Mouse (Mus musculus): ENCODE results near the gene Kcnip1. TPM values are rescaled to one million over a fixed set of nuclear protein-coding genes. Genes with fewer than 3 reads are reported as not detected.

The Kcnip1 gene
- polyA plus RNA-seq, 1 experiment from 2014 or later, result 9.0 TPM

DNA sequence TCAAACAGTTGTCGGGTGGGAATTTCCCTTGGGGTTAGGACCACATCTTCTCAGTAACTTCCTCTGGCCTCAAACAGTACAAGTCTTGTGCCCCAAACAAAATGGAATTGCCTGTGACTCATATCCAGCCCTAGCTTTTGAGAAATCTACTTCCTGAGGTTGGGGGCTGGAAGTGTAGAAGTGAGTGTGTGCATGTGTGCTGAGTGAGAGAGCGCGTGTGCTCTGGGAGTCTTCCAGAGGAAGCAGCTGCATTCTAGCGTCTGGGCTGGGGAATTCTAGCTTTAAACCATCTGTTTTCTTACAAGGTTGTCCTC lies 17.9 kb upstream of the Kcnip1 start:
- Histone ChIP-seq H3K9me3 (ENCODE audit: control insufficient read depth, low read length) (no peaks in the 10 kb centered on the region), H3K27ac (ENCODE audit: low read depth, low read length) (no peak overlapping the region), H3K4me2 (no peak overlapping the region), H3K9ac (ENCODE audit: low read length) (no peak overlapping the region), H3K36me3 (ENCODE audit: control insufficient read depth, insufficient read depth, low read length) (no peaks in the 10 kb centered on the region), H3K4me3 (ENCODE audit: low read depth, low read length) (no peak overlapping the region), H3K27me3 (ENCODE audit: control insufficient read depth, insufficient read depth, low read length) (no peaks in the 10 kb centered on the region), H3K4me1 (ENCODE audit: control insufficient read depth, insufficient read depth, low read length) (no peaks in the 10 kb centered on the region)
- DNase-seq (ENCODE audit: low spot score, missing footprints), result no peak
- no peak for ATAC-seq (ENCODE audit: low FRiP score)
- 81% methylated on average over 4 of the region's 4 CpGs for WGBS

DNA sequence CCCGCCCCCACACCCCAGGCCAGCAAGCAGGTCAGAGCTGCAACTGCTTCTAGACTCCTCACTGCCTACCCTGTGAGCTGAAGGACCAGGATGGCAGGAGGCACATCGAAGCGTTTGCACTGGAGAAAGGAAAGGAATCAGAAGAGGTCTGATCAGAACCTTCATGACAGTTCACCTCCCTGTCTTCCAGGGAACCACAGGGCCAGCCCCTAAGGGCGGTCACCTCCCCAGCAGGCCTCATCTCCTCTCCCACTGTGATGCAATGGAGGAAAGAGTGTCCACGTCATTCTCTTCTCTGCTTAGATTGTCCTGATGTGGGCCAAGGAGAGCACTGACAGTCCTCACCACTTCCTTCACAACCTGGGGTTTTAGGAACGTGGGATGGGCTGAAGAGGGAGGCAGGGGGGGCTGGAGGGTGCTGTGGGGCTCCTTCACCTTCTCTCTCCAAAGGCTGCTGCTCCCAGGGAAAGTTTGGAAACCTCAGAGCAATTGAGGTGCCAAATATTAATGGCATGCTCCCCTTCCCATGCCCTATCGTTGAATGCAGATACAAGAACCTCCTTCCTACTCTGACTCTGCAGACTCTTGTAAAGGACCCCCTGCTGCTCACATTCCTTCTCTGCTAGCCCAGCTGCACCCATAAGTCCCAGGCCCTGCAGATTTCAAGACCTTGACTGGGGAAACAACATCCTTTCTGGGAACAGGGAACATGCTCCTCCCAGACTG lies 17.3 kb upstream of the Kcnip1 start:
- no peaks in the 10 kb centered on the region for H3K36me3 ChIP-seq (ENCODE audit: control insufficient read depth, insufficient read depth, low read length)
- H3K9me3 ChIP-seq (ENCODE audit: control insufficient read depth, low read length), result no peaks in the 10 kb centered on the region
- no peak overlapping the region for H3K9ac ChIP-seq (ENCODE audit: low read length)
- DNase-seq (ENCODE audit: low spot score, missing footprints), result no peak
- ATAC-seq (ENCODE audit: low FRiP score), result no peak
- H3K4me2 ChIP-seq, result no peak overlapping the region
- 80% methylated on average over 7 of the region's 7 CpGs for WGBS
- no peaks in the 10 kb centered on the region for H3K27me3 ChIP-seq (ENCODE audit: control insufficient read depth, insufficient read depth, low read length)
- no peaks in the 10 kb centered on the region for H3K4me1 ChIP-seq (ENCODE audit: control insufficient read depth, insufficient read depth, low read length)
- no peak overlapping the region for H3K27ac ChIP-seq (ENCODE audit: low read depth, low read length)
- H3K4me3 ChIP-seq (ENCODE audit: low read depth, low read length), result no peak overlapping the region

DNA sequence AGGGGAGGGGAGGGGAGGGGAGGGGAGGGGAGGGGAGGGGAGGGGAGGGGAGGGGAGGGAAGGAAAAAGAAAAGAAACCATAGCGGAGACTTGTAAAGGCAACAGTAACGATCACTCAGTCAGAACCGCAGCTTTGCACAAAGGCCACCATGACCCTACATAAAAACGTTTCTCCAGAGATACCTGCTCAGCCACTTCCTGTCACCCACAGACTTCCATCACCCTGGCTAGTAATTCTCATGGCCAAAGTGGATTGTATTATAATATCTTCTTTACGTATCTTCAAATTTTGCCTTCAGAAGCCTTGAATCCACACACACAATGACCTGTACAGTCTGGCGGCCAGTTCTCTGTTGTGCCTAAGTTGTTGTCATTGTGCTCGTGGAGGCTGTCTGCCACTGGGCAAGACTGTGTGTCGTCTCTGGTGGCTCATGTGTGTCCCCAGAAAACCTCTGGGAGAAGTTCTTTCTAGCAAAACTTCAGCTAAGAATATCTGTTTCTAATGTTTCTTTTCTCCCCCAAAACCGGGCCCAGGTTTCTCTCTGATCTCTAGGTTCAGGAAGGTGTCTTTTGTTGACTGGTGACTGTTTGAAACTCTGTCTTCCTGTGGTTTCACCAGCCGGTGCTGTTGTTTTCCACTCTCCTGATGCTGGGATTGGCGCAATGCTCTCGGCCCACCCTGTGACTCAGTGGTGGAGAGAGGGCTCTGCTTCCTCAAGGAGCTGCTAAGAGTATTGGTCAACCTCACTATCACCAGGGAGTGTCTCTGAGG lies 16.6 kb upstream of the Kcnip1 start:
- H3K4me3 ChIP-seq (ENCODE audit: low read depth, low read length), result no peak overlapping the region
- ATAC-seq (ENCODE audit: low FRiP score) (0 out of 2 replicates have a peak, but pooled peaks have one; percentile 7), DNase-seq (ENCODE audit: low spot score, missing footprints) (no peak)
- H3K9ac ChIP-seq (ENCODE audit: low read length), result no peak overlapping the region
- no peaks in the 10 kb centered on the region for H3K4me1 ChIP-seq (ENCODE audit: control insufficient read depth, insufficient read depth, low read length)
- no peaks in the 10 kb centered on the region for H3K36me3 ChIP-seq (ENCODE audit: control insufficient read depth, insufficient read depth, low read length)
- H3K27ac ChIP-seq (ENCODE audit: low read depth, low read length), result no peak overlapping the region
- no peak overlapping the region for H3K4me2 ChIP-seq
- H3K27me3 ChIP-seq (ENCODE audit: control insufficient read depth, insufficient read depth, low read length), result no peaks in the 10 kb centered on the region
- H3K9me3 ChIP-seq (ENCODE audit: control insufficient read depth, low read length), result no peaks in the 10 kb centered on the region
- WGBS, result 84% methylated on average over 12 of the region's 12 CpGs

DNA sequence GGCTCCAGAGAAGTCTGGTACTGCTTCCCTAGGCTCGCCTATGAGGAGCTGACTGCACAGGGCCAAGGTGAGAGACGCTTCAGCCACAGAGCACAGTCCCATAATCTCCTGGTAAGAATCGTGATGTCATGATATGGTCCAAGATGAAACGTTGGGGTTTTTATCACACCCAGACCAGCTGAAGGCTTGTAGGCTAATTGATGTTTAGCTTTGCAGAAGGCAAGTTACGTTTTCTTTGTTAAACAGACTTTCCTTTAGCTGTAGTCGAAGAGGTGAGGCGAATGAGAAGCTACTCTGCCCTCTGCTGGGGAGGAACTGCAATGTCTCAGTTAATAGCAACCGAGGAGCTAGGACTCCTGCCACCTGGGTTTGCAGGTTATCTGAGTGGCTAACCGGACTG lies 15.8 kb upstream of the Kcnip1 start:
- Histone ChIP-seq H3K4me1 (ENCODE audit: control insufficient read depth, insufficient read depth, low read length) (no peaks in the 10 kb centered on the region), H3K36me3 (ENCODE audit: control insufficient read depth, insufficient read depth, low read length) (no peaks in the 10 kb centered on the region), H3K27ac (ENCODE audit: low read depth, low read length) (no peak overlapping the region), H3K4me3 (ENCODE audit: low read depth, low read length) (no peak overlapping the region), H3K9me3 (ENCODE audit: control insufficient read depth, low read length) (no peaks in the 10 kb centered on the region), H3K4me2 (no peak overlapping the region), H3K9ac (ENCODE audit: low read length) (no peak overlapping the region), H3K27me3 (ENCODE audit: control insufficient read depth, insufficient read depth, low read length) (no peaks in the 10 kb centered on the region)
- 59% methylated on average over 9 of the region's 9 CpGs for whole genome bisulfite sequencing
- DNase-seq (ENCODE audit: low spot score, missing footprints), result peak; percentile 90
- no peak for ATAC-seq (ENCODE audit: low FRiP score)

DNA sequence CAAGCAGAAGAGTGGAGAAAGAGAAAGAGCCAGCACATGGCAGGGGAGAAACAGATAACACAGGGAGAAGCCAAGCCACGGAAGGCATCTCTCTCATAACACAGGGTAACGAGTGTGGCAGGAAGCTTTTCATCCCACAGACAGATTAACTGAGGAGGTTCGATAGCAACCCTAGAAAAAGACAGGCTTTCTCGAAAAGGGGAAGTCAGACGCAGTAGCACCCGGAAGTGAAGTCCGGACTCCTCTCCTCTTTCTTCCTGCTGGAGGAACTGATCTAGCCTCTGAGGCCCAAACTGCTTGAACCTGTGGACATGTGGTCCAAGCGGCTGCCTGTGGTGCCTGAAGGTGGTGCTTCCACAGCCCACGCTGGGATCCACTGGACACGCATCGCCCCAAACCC lies 15.3 kb upstream of the Kcnip1 start:
- Histone ChIP-seq H3K27me3 (ENCODE audit: control insufficient read depth, insufficient read depth, low read length) (no peaks in the 10 kb centered on the region), H3K9me3 (ENCODE audit: control insufficient read depth, low read length) (no peaks in the 10 kb centered on the region), H3K4me3 (ENCODE audit: low read depth, low read length) (no peak overlapping the region), H3K4me2 (no peak overlapping the region), H3K27ac (ENCODE audit: low read depth, low read length) (no peak overlapping the region), H3K4me1 (ENCODE audit: control insufficient read depth, insufficient read depth, low read length) (no peaks in the 10 kb centered on the region), H3K9ac (ENCODE audit: low read length) (no peak overlapping the region), H3K36me3 (ENCODE audit: control insufficient read depth, insufficient read depth, low read length) (no peaks in the 10 kb centered on the region)
- DNase-seq (ENCODE audit: low spot score, missing footprints) (no peak), ATAC-seq (ENCODE audit: low FRiP score) (no peak)
- 85% methylated on average over 11 of the region's 11 CpGs for WGBS

DNA sequence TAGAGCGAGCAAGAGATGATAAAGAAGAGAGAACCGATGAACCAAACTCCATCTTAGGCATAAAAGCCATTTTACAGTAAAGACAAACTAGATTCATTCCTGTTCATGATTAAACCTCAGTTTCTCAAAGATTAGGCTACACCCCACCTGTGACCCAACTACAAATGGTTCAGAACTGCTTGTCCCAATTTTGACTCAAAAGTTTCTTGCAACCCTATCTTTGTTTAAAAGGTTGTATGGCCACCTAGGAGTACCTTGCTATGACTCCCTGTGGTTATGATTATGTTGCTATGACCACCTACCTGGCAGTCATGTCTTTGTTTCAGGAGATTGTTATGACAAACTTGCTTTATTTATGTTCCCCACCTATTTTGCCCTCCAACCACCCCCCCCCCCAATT lies 14.7 kb upstream of the Kcnip1 start:
- H3K9me3 ChIP-seq (ENCODE audit: control insufficient read depth, low read length), result no peaks in the 10 kb centered on the region

DNA sequence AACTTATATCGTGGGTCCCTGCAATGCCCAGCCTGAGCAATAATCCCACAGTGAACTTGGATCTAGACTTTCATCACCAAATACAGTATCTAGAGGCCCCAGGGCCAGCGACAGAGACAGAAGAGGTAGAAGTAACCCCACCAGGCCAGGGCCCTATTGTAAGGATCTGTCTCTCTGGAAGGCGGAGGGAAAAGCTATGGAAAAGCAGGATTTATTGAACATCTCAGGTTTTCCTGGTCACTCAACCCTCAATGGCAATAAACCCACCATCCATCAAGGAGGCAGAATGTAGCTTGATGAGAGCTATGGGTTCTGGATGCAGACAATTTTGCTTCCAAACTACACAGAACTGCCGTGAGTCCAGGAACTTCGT lies 9.6 kb upstream of the Kcnip1 start:
- no peak overlapping the region for H3K4me3 ChIP-seq (ENCODE audit: low read depth, low read length)
- no peak overlapping the region for H3K4me2 ChIP-seq
- ATAC-seq (ENCODE audit: low FRiP score) (no peak), DNase-seq (ENCODE audit: low spot score, missing footprints) (no peak)
- no peaks in the 10 kb centered on the region for H3K9me3 ChIP-seq (ENCODE audit: control insufficient read depth, low read length)
- no peaks in the 10 kb centered on the region for H3K27me3 ChIP-seq (ENCODE audit: control insufficient read depth, insufficient read depth, low read length)
- H3K9ac ChIP-seq (ENCODE audit: low read length), result no peak overlapping the region
- H3K4me1 ChIP-seq (ENCODE audit: control insufficient read depth, insufficient read depth, low read length), result no peaks in the 10 kb centered on the region
- H3K36me3 ChIP-seq (ENCODE audit: control insufficient read depth, insufficient read depth, low read length), result no peaks in the 10 kb centered on the region
- no peak overlapping the region for H3K27ac ChIP-seq (ENCODE audit: low read depth, low read length)
- whole genome bisulfite sequencing, result 81% methylated on average over 5 of the region's 5 CpGs

More for the DNA sequence above, 14.7 kb upstream of the Kcnip1 start:
- Histone ChIP-seq H3K4me3 (ENCODE audit: low read depth, low read length) (no peak overlapping the region), H3K4me1 (ENCODE audit: control insufficient read depth, insufficient read depth, low read length) (no peaks in the 10 kb centered on the region), H3K36me3 (ENCODE audit: control insufficient read depth, insufficient read depth, low read length) (no peaks in the 10 kb centered on the region), H3K27me3 (ENCODE audit: control insufficient read depth, insufficient read depth, low read length) (no peaks in the 10 kb centered on the region), H3K4me2 (no peak overlapping the region), H3K27ac (ENCODE audit: low read depth, low read length) (no peak overlapping the region), H3K9ac (ENCODE audit: low read length) (no peak overlapping the region)
- no peak for ATAC-seq (ENCODE audit: low FRiP score)
- DNase-seq (ENCODE audit: low spot score, missing footprints), result no peak
- WGBS, result 93% methylated on average over 2 of the region's 2 CpGs

DNA sequence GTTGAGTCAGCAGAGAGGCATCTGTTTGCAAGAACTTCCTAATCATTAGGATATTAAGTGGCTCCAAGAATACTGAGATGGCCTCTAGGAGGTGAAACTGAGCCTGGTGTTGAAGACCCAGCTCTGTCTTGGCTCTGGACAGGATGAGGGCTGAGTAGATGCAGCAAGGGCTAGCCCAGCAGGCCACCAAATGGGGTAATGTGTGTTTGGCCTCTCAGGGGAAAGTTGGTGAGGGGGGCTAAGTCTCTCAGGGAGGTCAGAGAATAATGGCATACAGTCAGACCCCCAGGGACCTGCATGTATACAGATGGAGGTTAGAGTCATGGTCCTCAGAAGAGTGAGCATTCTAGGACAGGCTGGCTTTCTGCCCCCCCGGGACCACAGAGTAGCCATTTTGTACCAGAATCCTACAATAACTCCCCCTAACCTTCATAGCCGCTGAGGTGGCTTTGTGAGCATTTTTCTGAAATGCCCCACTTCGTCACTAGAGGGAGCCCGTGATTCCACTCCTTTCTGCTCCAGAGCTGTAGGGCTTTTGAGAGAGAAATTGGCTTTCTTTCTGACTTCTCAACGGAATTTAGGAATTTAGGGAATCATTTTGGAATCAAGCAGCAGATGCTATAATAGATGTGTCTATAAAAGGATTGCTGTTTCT lies 9.1 kb upstream of the Kcnip1 start:
- 13% methylated on average over 5 of the region's 5 CpGs for WGBS
- ATAC-seq (ENCODE audit: low FRiP score), result no peak
- H3K27me3 ChIP-seq (ENCODE audit: control insufficient read depth, insufficient read depth, low read length), result no peaks in the 10 kb centered on the region
- H3K27ac ChIP-seq (ENCODE audit: low read depth, low read length), result no peak overlapping the region
- peak; percentile 92 for DNase-seq (ENCODE audit: low spot score, missing footprints)
- H3K4me3 ChIP-seq (ENCODE audit: low read depth, low read length), result no peak overlapping the region
- H3K36me3 ChIP-seq (ENCODE audit: control insufficient read depth, insufficient read depth, low read length), result no peaks in the 10 kb centered on the region
- no peaks in the 10 kb centered on the region for H3K4me1 ChIP-seq (ENCODE audit: control insufficient read depth, insufficient read depth, low read length)
- H3K9me3 ChIP-seq (ENCODE audit: control insufficient read depth, low read length), result no peaks in the 10 kb centered on the region
- H3K9ac ChIP-seq (ENCODE audit: low read length), result no peak overlapping the region
- H3K4me2 ChIP-seq, result no peak overlapping the region

DNA sequence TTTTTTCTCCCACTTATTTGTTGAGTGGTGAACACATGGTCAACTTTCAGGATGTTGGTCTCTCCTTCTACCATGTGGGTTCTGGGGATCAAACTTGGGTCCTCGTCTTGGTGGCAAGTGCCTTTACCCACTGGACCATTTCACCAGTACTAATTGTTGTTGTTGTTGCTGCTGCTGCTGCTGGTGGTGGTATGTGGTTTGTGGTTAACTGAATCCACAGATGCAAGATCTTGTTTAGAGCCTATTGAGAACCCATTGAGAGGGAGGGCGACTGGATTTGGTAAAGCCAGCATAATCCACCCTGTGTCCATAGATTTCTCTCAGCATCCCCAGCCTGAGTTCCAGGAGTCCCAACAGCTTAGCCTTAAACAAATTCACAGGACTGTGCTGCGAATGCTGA lies 7.5 kb upstream of the Kcnip1 start:
- 70% methylated on average over 3 of the region's 3 CpGs for WGBS
- H3K4me1 ChIP-seq (ENCODE audit: control insufficient read depth, insufficient read depth, low read length), result no peaks in the 10 kb centered on the region
- DNase-seq (ENCODE audit: low spot score, missing footprints) (no peak), ATAC-seq (ENCODE audit: low FRiP score) (no peak)
- no peak overlapping the region for H3K9ac ChIP-seq (ENCODE audit: low read length)
- no peaks in the 10 kb centered on the region for H3K36me3 ChIP-seq (ENCODE audit: control insufficient read depth, insufficient read depth, low read length)
- no peaks in the 10 kb centered on the region for H3K9me3 ChIP-seq (ENCODE audit: control insufficient read depth, low read length)
- no peak overlapping the region for H3K4me2 ChIP-seq
- no peak overlapping the region for H3K4me3 ChIP-seq (ENCODE audit: low read depth, low read length)
- no peak overlapping the region for H3K27ac ChIP-seq (ENCODE audit: low read depth, low read length)
- no peaks in the 10 kb centered on the region for H3K27me3 ChIP-seq (ENCODE audit: control insufficient read depth, insufficient read depth, low read length)

All from midbrain, embryonic 11.5 days (tissue).